Mouse (Mus musculus): ENCODE data around the gene Ptov1. TPM values are rescaled to one million over a fixed set of nuclear protein-coding genes. Genes with fewer than 3 reads are reported as not detected.

Gene Ptov1
- polyA plus RNA-seq, 1 experiment from 2014 or later, result 412 TPM

DNA sequence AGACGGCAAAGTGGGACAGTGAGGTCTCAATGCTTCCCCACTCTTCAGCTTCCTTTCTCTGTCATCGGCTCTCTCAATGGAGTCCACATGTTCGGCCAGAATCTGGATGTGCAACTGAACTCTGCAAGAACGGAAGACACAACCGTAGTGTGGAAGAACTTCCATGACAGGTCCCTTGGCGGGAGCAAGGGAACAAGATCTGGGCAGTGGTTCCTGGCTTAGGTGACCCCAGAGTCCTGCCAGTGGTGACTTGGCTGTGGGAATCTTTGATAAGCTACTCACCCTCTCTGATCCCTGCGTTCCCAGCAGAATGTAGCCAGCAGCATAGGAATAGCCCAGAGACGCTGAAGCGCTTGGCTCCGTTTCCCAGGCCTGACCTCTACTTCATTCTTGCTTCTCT, 26.9 kb upstream of the Ptov1 start:
- peak overlapping the region; percentile 61 for H3K4me2 ChIP-seq (ENCODE audit: low read length)
- DNase-seq (ENCODE audit: low spot score) (no peak), ATAC-seq (replicated peaks; ENCODE audit: low FRiP score, low read depth) (no peak)
- no peaks in the 10 kb centered on the region for H3K9me3 ChIP-seq (replicated peaks; ENCODE audit: low read length)
- H3K9ac ChIP-seq (ENCODE audit: low read depth, low read length), result peak overlapping the region; percentile 70
- no peaks in the 10 kb centered on the region for H3K36me3 ChIP-seq (ENCODE audit: insufficient read depth, low read length)
- H3K4me1 ChIP-seq (replicated peaks; ENCODE audit: insufficient read depth, low read length), result peaks cover 20% of the 10 kb centered on the region
- H3K27ac ChIP-seq, result peak overlapping the region; percentile 81
- peak overlapping the region; percentile 60 for H3K4me3 ChIP-seq (replicated peaks; ENCODE audit: low read depth, low read length)
- no peak for TF ChIP-seq CTCF (IDR thresholded peaks at IDR 0.05; ENCODE audit: low read depth)
- 28% methylated on average over 10 of the region's 10 CpGs for WGBS
- no peaks in the 10 kb centered on the region for H3K27me3 ChIP-seq (ENCODE audit: insufficient read depth, low read length)

GRCm38 (mm10) chr7:44895593-44896434, 26.2 kb upstream of the Ptov1 start, which contains the start of gene Fuz:
Gene Fuz, plus strand, starts transcription at chr7:44896079.
- peak; percentile 97 for DNase-seq (ENCODE audit: low spot score)
- peak within 1 kb of the TSS; percentile 81 for H3K27ac ChIP-seq
- peak; percentile 40 for ATAC-seq (replicated peaks; ENCODE audit: low FRiP score, low read depth)
- 1% methylated on average over 34 of the region's 34 CpGs for WGBS
- no peaks in the 10 kb centered on the region for H3K36me3 ChIP-seq (ENCODE audit: insufficient read depth, low read length)
- H3K4me3 ChIP-seq (replicated peaks; ENCODE audit: low read depth, low read length), result peak within 1 kb of the TSS; percentile 60
- H3K9me3 ChIP-seq (replicated peaks; ENCODE audit: low read length), result no peaks in the 10 kb centered on the region
- peak within 1 kb of the TSS; percentile 61 for H3K4me2 ChIP-seq (ENCODE audit: low read length)
- peak within 1 kb of the TSS; percentile 70 for H3K9ac ChIP-seq (ENCODE audit: low read depth, low read length)
- peaks cover 24% of the 10 kb centered on the region for H3K4me1 ChIP-seq (replicated peaks; ENCODE audit: insufficient read depth, low read length)
- TF ChIP-seq CTCF (IDR thresholded peaks at IDR 0.05; ENCODE audit: low read depth), result peak; percentile 78
- no peaks in the 10 kb centered on the region for H3K27me3 ChIP-seq (ENCODE audit: insufficient read depth, low read length)

DNA sequence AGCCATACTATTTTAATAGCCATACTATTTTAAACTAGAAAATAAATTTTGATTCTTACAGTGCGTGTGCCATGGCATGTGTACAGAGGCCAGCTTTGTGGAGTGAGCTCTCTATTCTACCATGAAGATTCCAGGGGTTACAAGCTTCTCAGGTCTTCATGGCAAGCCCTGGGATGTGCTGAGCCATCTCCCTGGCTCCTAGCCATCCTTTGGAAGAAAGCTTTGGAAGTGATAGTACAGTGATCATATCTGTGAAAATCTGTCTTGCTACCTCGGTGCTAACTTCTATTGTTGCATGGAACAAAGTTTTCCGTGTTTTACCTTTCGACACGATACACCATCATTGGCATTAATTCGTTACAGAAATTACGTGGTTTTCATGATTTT, 25.6 kb upstream of the Ptov1 start:
- Histone ChIP-seq H3K27me3 (ENCODE audit: insufficient read depth, low read length) (no peaks in the 10 kb centered on the region), H3K9ac (ENCODE audit: low read depth, low read length) (no peak overlapping the region), H3K4me3 (replicated peaks; ENCODE audit: low read depth, low read length) (peak overlapping the region; percentile 60; the same call in 1 of the 2 replicates), H3K4me1 (replicated peaks; ENCODE audit: insufficient read depth, low read length) (peaks cover 30% of the 10 kb centered on the region), H3K36me3 (ENCODE audit: insufficient read depth, low read length) (no peaks in the 10 kb centered on the region), H3K9me3 (replicated peaks; ENCODE audit: low read length) (no peaks in the 10 kb centered on the region), H3K4me2 (ENCODE audit: low read length) (peak overlapping the region; percentile 61), H3K27ac (peak overlapping the region; percentile 81; the same call in 1 of the 2 replicates)
- no peak for DNase-seq (ENCODE audit: low spot score)
- 77% methylated on average over 7 of the region's 7 CpGs for WGBS
- TF ChIP-seq CTCF (IDR thresholded peaks at IDR 0.05; ENCODE audit: low read depth), result no peak
- no peak for ATAC-seq (replicated peaks; ENCODE audit: low FRiP score, low read depth)

DNA sequence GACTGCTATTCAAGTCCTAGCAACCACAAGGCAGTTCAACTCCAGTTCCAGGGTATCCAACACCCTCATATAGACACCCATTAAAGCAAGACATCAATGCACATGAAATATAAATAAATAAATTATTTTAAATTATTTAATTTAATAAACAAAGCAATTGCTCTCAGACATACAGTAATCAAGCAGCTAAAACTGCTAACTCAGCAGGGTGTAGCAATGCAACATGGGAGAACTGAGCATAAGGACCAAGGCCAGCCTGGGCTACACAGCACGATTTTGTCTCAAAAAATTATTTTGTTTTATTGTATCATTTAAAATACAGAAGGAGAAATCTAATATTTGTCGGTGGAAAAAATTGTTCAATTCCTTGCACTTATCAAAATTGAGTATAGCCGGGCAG, 24.6 kb upstream of the Ptov1 start:
- 90% methylated on average over 3 of the region's 3 CpGs for WGBS
- TF ChIP-seq CTCF (IDR thresholded peaks at IDR 0.05; ENCODE audit: low read depth), result no peak
- Histone ChIP-seq H3K27ac (no peak overlapping the region), H3K9ac (ENCODE audit: low read depth, low read length) (no peak overlapping the region), H3K4me3 (replicated peaks; ENCODE audit: low read depth, low read length) (no peak overlapping the region), H3K36me3 (ENCODE audit: insufficient read depth, low read length) (no peaks in the 10 kb centered on the region), H3K4me1 (replicated peaks; ENCODE audit: insufficient read depth, low read length) (peaks cover 30% of the 10 kb centered on the region), H3K27me3 (ENCODE audit: insufficient read depth, low read length) (no peaks in the 10 kb centered on the region), H3K4me2 (ENCODE audit: low read length) (no peak overlapping the region), H3K9me3 (replicated peaks; ENCODE audit: low read length) (no peaks in the 10 kb centered on the region)
- no peak for ATAC-seq (replicated peaks; ENCODE audit: low FRiP score, low read depth)
- no peak for DNase-seq (ENCODE audit: low spot score)

GRCm38 (mm10) chr7:44893197-44893596, 23.6 kb upstream of the Ptov1 start:
- H3K4me3 ChIP-seq (replicated peaks; ENCODE audit: low read depth, low read length), result no peak overlapping the region
- H3K4me2 ChIP-seq (ENCODE audit: low read length), result peak overlapping the region; percentile 84
- WGBS, result 30% methylated on average over 8 of the region's 8 CpGs
- peaks cover 5% of the 10 kb centered on the region; the same call in 1 of the 2 replicates for H3K36me3 ChIP-seq (ENCODE audit: insufficient read depth, low read length)
- peak overlapping the region; percentile 75 for H3K27ac ChIP-seq
- TF ChIP-seq CTCF (IDR thresholded peaks at IDR 0.05; ENCODE audit: low read depth), result no peak
- no peaks in the 10 kb centered on the region for H3K27me3 ChIP-seq (ENCODE audit: insufficient read depth, low read length)
- DNase-seq (ENCODE audit: low spot score), result no peak
- H3K9ac ChIP-seq (ENCODE audit: low read depth, low read length), result no peak overlapping the region
- peaks cover 23% of the 10 kb centered on the region for H3K4me1 ChIP-seq (replicated peaks; ENCODE audit: insufficient read depth, low read length)
- ATAC-seq (replicated peaks; ENCODE audit: low FRiP score, low read depth), result no peak
- H3K9me3 ChIP-seq (replicated peaks; ENCODE audit: low read length), result no peaks in the 10 kb centered on the region

- H3K9me3 ChIP-seq (replicated peaks; ENCODE audit: low read length), result no peaks in the 10 kb centered on the region
- H3K4me2 ChIP-seq (ENCODE audit: low read length), result peak within 1 kb of the TSS; percentile 84
- H3K9ac ChIP-seq (ENCODE audit: low read depth, low read length), result peak within 1 kb of the TSS; percentile 92
- WGBS, result under 1% methylated on average over 56 of the region's 56 CpGs
- TF ChIP-seq CTCF (IDR thresholded peaks at IDR 0.05; ENCODE audit: low read depth), result no peak
- DNase-seq (ENCODE audit: low spot score) (peak; percentile 98), ATAC-seq (replicated peaks; ENCODE audit: low FRiP score, low read depth) (peak; percentile 69)
- peak within 1 kb of the TSS; percentile 86 for H3K4me3 ChIP-seq (replicated peaks; ENCODE audit: low read depth, low read length)
- peaks cover 5% of the 10 kb centered on the region; the same call in 1 of the 2 replicates for H3K36me3 ChIP-seq (ENCODE audit: insufficient read depth, low read length)
- H3K27ac ChIP-seq, result peak within 1 kb of the TSS; percentile 98
- H3K27me3 ChIP-seq (ENCODE audit: insufficient read depth, low read length), result no peaks in the 10 kb centered on the region
- H3K4me1 ChIP-seq (replicated peaks; ENCODE audit: insufficient read depth, low read length), result peaks cover 23% of the 10 kb centered on the region
Observed at GRCm38 (mm10) chr7:44892276-44892921, 22.8 kb upstream of the Ptov1 start, which contains the start of gene Med25. Gene Med25, minus strand, starts transcription at chr7:44892712.

Data from kidney, postnatal 0 days (tissue).